Mouse (Mus musculus): ENCODE measurements around the gene Olfr1221. TPM values are rescaled to one million over a fixed set of nuclear protein-coding genes. Genes with fewer than 3 reads are reported as not detected.
"Not testable (repeated sequence)": the region's sequence is repeated elsewhere in the genome, so short reads cannot be mapped to it uniquely, and the experiment has no call there.

The Olfr1221 gene
- total RNA-seq (2014; fragmentation: Nextera tagmentation) (not detected in 2 replicates), total RNA-seq (2017) (0.06 and 0.11 TPM in 2 replicates), polyA plus RNA-seq (2012) (not detected in 2 replicates)

DNA sequence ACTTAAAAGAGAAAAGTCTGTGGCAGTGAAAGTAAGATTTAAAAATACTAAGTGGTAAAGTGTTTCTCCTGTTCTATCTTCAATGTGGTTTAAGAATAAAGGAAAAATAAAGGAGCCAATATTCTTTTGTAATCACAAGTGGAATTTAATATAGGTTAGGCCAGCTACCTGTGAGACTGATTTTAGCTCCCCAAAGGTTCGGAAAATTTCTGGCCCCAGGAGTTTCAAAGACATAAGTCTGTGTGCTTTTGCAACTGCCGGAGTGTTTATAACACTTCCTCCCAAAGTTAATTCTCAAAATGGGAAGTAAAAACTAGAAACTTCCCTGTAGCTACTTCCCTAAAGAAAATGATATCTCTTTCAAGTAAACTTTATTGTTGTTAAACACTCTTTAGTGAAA is at the start of gene Olfr1221:
TSS of gene Olfr1221 (minus strand) at position 101 of the 400 bp plus-strand sequence.
- H3K4me1 ChIP-seq (ENCODE audit: insufficient read depth, low read depth, low read length), result no peaks in the 10 kb centered on the region
- no peaks in the 10 kb centered on the region for H3K27me3 ChIP-seq (ENCODE audit: insufficient read depth, low read length)
- H3K4me3 ChIP-seq (ENCODE audit: low read depth, low read length), result no peak within 1 kb of the TSS
- no peak for ATAC-seq (ENCODE audit: extremely low read depth, insufficient number of reproducible peaks, low FRiP score, poor library complexity, severe bottlenecking)
- H3K9me3 ChIP-seq (replicated peaks), result no peaks in the 10 kb centered on the region
- DNase-seq (ENCODE audit: low spot score), result no peak
- no peaks in the 10 kb centered on the region for H3K36me3 ChIP-seq (replicated peaks)
- TF ChIP-seq GATA1 (IDR thresholded peaks at IDR 0.05; ENCODE audit: borderline replicate concordance, low read length) (no peak), TAL1 (conservative IDR thresholded peaks at IDR 0.05; ENCODE audit: low read depth, low read length) (no peak), CTCF (IDR thresholded peaks at IDR 0.05; ENCODE audit: low read depth, low read length) (no peak), POLR2AphosphoS5 (IDR thresholded peaks at IDR 0.05; ENCODE audit: insufficient replicate concordance, low read depth, low read length) (no peak), GATA2 (IDR thresholded peaks at IDR 0.05; ENCODE audit: borderline replicate concordance, low read depth, low read length) (no peak)

DNA sequence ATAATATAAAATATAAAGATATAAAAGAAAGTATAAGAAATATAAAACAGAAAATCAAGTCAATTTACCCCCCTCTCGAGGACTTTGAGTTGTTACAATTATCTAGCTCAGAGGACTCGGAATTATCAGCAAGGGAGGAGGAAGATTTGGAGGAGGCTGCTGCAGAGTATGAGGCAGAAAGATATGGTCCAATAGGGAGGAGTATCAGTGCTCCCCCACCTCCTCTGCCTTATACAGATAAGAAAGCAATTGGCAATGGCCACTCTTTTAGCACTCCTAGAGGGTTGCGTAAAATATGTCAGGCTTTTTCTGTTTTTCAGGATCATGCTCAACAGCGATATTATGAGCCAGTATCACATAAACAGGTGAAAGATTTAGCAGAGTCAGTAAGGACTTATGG is 47.6 kb upstream of the Olfr1221 start:
- DNase-seq (ENCODE audit: low spot score); H3K4me1 ChIP-seq (ENCODE audit: insufficient read depth, low read depth, low read length); ATAC-seq (ENCODE audit: extremely low read depth, insufficient number of reproducible peaks, low FRiP score, poor library complexity, severe bottlenecking); H3K4me3 ChIP-seq (ENCODE audit: low read depth, low read length); H3K9me3 ChIP-seq (replicated peaks); H3K36me3 ChIP-seq (replicated peaks); H3K27me3 ChIP-seq (ENCODE audit: insufficient read depth, low read length): not testable (repeated sequence)

DNA sequence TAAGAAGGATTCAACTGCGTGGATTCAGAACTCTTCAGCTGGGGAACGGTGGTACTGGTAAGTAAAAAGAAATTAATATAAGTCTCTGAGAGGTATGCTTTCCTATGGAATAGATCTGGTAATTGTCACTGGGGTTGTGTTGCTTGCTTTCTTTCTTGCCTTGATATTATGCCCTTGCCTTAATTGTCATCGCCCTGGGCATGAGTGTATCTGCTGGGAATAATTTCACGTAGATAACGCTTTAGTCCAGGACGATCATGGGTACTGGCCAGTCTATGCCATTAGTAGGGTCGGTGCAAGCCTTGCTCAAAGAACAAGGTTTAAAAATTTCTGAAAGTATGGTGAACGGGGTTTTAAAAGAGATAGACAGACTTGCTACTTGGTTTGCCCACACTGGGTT is 46.9 kb upstream of the Olfr1221 start, which contains the start of gene Olfr1224-ps1:
TSS of gene Olfr1224-ps1 (minus strand) at position 101 of the 400 bp plus-strand sequence.
- not testable (repeated sequence) for H3K4me1 ChIP-seq (ENCODE audit: insufficient read depth, low read depth, low read length); H3K4me3 ChIP-seq (ENCODE audit: low read depth, low read length); H3K27me3 ChIP-seq (ENCODE audit: insufficient read depth, low read length); H3K9me3 ChIP-seq (replicated peaks); ATAC-seq (ENCODE audit: extremely low read depth, insufficient number of reproducible peaks, low FRiP score, poor library complexity, severe bottlenecking); H3K36me3 ChIP-seq (replicated peaks); DNase-seq (ENCODE audit: low spot score)

DNA sequence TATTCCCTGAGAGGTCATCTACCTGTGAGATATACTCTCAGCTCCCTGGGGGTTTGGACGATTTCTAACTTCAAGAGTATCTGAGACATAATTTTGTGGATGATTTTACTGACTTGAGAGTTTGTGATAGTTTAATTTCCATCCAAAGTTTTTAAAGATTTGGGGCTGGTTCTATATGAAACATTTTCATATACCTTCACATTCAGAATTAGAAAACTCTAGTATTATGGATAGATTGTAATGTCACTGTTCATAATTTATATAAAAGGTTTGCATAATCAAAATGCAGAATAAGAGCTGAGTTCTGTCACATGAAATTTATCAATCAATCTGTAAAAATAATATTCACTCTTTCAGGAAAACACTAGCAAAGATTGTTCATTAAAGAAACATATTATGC is 34.4 kb upstream of the Olfr1221 start, which contains the start of gene Olfr1223:
TSS of gene Olfr1223 (minus strand) at position 101 of the 400 bp plus-strand sequence.
- H3K4me1 ChIP-seq (ENCODE audit: insufficient read depth, low read depth, low read length), result no peaks in the 10 kb centered on the region
- H3K27me3 ChIP-seq (ENCODE audit: insufficient read depth, low read length), result no peaks in the 10 kb centered on the region
- no peak for TF ChIP-seq GATA2 (IDR thresholded peaks at IDR 0.05; ENCODE audit: borderline replicate concordance, low read depth, low read length)
- TF ChIP-seq TAL1 (conservative IDR thresholded peaks at IDR 0.05; ENCODE audit: low read depth, low read length), result no peak
- TF ChIP-seq POLR2AphosphoS5 (IDR thresholded peaks at IDR 0.05; ENCODE audit: insufficient replicate concordance, low read depth, low read length), result no peak
- TF ChIP-seq GATA1 (IDR thresholded peaks at IDR 0.05; ENCODE audit: borderline replicate concordance, low read length), result no peak
- TF ChIP-seq CTCF (IDR thresholded peaks at IDR 0.05; ENCODE audit: low read depth, low read length), result no peak
- DNase-seq (ENCODE audit: low spot score), result no peak
- no peak for ATAC-seq (ENCODE audit: extremely low read depth, insufficient number of reproducible peaks, low FRiP score, poor library complexity, severe bottlenecking)
- H3K36me3 ChIP-seq (replicated peaks), result no peaks in the 10 kb centered on the region
- no peaks in the 10 kb centered on the region for H3K9me3 ChIP-seq (replicated peaks)
- no peak within 1 kb of the TSS for H3K4me3 ChIP-seq (ENCODE audit: low read depth, low read length)

DNA sequence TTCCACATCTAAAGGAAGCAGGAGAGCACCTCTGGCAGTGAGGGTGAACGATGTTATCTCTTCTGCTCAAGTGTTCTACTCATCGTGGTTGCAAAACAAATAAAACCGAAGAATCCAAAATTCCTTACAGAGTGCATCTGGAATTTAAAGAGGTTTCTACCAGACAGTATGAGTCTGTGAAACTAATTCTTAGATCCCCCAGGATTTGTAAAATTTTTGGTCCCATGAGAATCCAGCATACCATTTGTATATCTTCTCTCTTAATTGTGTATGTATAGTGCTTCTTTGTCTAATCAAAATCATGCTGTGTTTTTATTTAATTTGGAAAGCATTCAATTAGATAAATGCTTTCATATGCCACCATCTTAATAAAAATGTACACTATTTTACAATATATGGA is 15.9 kb upstream of the Olfr1221 start, which contains the start of gene Olfr1222:
TSS of gene Olfr1222 (minus strand) at position 101 of the 400 bp plus-strand sequence.
- no peak for ATAC-seq (ENCODE audit: extremely low read depth, insufficient number of reproducible peaks, low FRiP score, poor library complexity, severe bottlenecking)
- no peaks in the 10 kb centered on the region for H3K27me3 ChIP-seq (ENCODE audit: insufficient read depth, low read length)
- no peaks in the 10 kb centered on the region for H3K9me3 ChIP-seq (replicated peaks)
- no peak for TF ChIP-seq POLR2AphosphoS5 (IDR thresholded peaks at IDR 0.05; ENCODE audit: insufficient replicate concordance, low read depth, low read length)
- TF ChIP-seq GATA1 (IDR thresholded peaks at IDR 0.05; ENCODE audit: borderline replicate concordance, low read length), result no peak
- no peak within 1 kb of the TSS for H3K4me3 ChIP-seq (ENCODE audit: low read depth, low read length)
- no peaks in the 10 kb centered on the region for H3K36me3 ChIP-seq (replicated peaks)
- no peaks in the 10 kb centered on the region for H3K4me1 ChIP-seq (ENCODE audit: insufficient read depth, low read depth, low read length)
- no peak for DNase-seq (ENCODE audit: low spot score)

DNA sequence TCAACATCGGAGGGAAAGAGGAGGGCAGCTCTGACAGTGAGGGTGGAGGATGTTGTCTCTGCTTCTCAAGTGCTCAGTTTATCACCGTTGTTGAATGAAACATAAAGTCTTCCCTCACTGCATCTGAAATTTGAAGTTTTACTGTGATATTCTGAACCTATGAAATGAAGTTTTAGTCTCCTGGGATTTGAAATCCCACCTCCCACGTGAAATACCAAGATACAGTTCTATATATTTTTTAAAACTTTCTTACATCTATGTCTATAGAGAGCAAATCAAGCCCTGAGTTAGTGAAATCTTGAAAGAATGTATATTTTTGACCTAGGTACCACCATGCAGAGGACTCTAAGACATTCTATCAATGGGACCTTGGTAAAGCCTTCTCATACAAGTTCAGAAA is 10.3 kb downstream of the Olfr1221 start, which contains the start of gene Olfr1220:
TSS of gene Olfr1220 (minus strand) at position 101 of the 400 bp plus-strand sequence.
- DNase-seq (ENCODE audit: low spot score) (no peak), ATAC-seq (ENCODE audit: extremely low read depth, insufficient number of reproducible peaks, low FRiP score, poor library complexity, severe bottlenecking) (no peak)
- Histone ChIP-seq H3K27me3 (ENCODE audit: insufficient read depth, low read length) (no peaks in the 10 kb centered on the region), H3K36me3 (replicated peaks) (no peaks in the 10 kb centered on the region), H3K4me3 (ENCODE audit: low read depth, low read length) (no peak within 1 kb of the TSS), H3K9me3 (replicated peaks) (0 out of 2 replicates have a peak, but pooled peaks cover 2% of the 10 kb centered on the region), H3K4me1 (ENCODE audit: insufficient read depth, low read depth, low read length) (no peaks in the 10 kb centered on the region)
- no peak for TF ChIP-seq POLR2AphosphoS5 (IDR thresholded peaks at IDR 0.05; ENCODE audit: insufficient replicate concordance, low read depth, low read length)
- TF ChIP-seq GATA1 (IDR thresholded peaks at IDR 0.05; ENCODE audit: borderline replicate concordance, low read length), result no peak
- no peak for TF ChIP-seq TAL1 (conservative IDR thresholded peaks at IDR 0.05; ENCODE audit: low read depth, low read length)
- no peak for TF ChIP-seq CTCF (IDR thresholded peaks at IDR 0.05; ENCODE audit: low read depth, low read length)
- TF ChIP-seq GATA2 (IDR thresholded peaks at IDR 0.05; ENCODE audit: borderline replicate concordance, low read depth, low read length), result no peak

DNA sequence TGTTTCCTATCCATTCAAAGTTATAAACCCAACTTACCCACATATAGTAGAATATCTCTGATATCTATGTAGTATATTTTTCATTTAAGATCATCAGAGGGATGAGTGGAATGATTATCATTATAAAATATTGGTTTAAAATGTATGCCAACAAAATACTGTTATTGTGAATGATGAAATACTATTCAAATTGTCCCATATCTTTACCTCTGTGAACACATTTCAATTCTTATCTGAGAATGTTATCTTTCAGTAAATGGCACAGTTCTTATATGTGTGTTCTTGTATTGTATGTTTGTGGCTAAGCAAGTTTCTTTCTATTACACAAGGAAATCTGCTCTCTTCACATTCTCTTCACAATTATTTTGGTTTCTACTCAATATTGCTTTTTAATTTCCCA is 11.4 kb downstream of the Olfr1221 start:
- DNase-seq (ENCODE audit: low spot score), result no peak
- H3K36me3 ChIP-seq (replicated peaks), result no peaks in the 10 kb centered on the region

More for the DNA sequence above, 11.4 kb downstream of the Olfr1221 start:
- Histone ChIP-seq H3K9me3 (replicated peaks) (0 out of 2 replicates have a peak, but pooled peaks cover 2% of the 10 kb centered on the region), H3K27me3 (ENCODE audit: insufficient read depth, low read length) (no peaks in the 10 kb centered on the region), H3K4me1 (ENCODE audit: insufficient read depth, low read depth, low read length) (no peaks in the 10 kb centered on the region), H3K4me3 (ENCODE audit: low read depth, low read length) (no peak overlapping the region)
- TF ChIP-seq GATA2 (IDR thresholded peaks at IDR 0.05; ENCODE audit: borderline replicate concordance, low read depth, low read length) (no peak), GATA1 (IDR thresholded peaks at IDR 0.05; ENCODE audit: borderline replicate concordance, low read length) (no peak), CTCF (IDR thresholded peaks at IDR 0.05; ENCODE audit: low read depth, low read length) (no peak), TAL1 (conservative IDR thresholded peaks at IDR 0.05; ENCODE audit: low read depth, low read length) (no peak), POLR2AphosphoS5 (IDR thresholded peaks at IDR 0.05; ENCODE audit: insufficient replicate concordance, low read depth, low read length) (no peak)
- no peak for ATAC-seq (ENCODE audit: extremely low read depth, insufficient number of reproducible peaks, low FRiP score, poor library complexity, severe bottlenecking)

All from G1E (cell line).